Mouse (Mus musculus): ENCODE measurements at regions not wholly inside any gene's neighbourhood (a gene's known extent, or its start where the extent isn't known, plus 50 kb on each side); places are given as distances from the start of the nearest gene placed in this dataset.

- no peak for TF ChIP-seq CTCF (IDR thresholded peaks at IDR 0.05; ENCODE audit: borderline replicate concordance, extremely low read depth, insufficient read depth, insufficient read length)
- no peak for TF ChIP-seq POLR2A (IDR thresholded peaks at IDR 0.05; ENCODE audit: borderline replicate concordance, extremely low read depth, insufficient read depth, insufficient read length, poor library complexity, severe bottlenecking)
Observed at GRCm38 (mm10) chr8:89406688-89407087, 362.7 kb upstream of the Sall1 start.
